Mouse (Mus musculus) stomach, postnatal 0 days (tissue): ENCODE results near the gene Cd83. TPM values are rescaled to one million over a fixed set of nuclear protein-coding genes. Genes with fewer than 3 reads are reported as not detected.

Experiments
- ATAC-seq: fragments of 200-750 bp; cut with Nextera tagmentation; 2 replicates; pipeline ENCODE4 v1.8.0; 2017; ENCODE audit not compliant: low FRiP score, low TSS enrichment
- DNase-seq: peaks from one replicate; pipeline ENCODE4 v3.0.0-alpha.2; 2016; ENCODE audit warnings: low spot score
- H3K27ac ChIP-seq: fragments of 300-500 bp; sonication (generic); replicated peaks from 2 replicates; pipeline ENCODE4 v1.5.1; 2014; ENCODE audit warnings: mild to moderate bottlenecking, control low read depth
- H3K27me3 ChIP-seq: fragments of 300-500 bp; sonication (generic); 2 replicates; pipeline ENCODE4 v1.6.1; 2014; ENCODE audit warnings: low read length; ENCODE audit not compliant: control insufficient read depth, insufficient read depth
- H3K36me3 ChIP-seq: fragments of 300-500 bp; sonication (generic); 2 replicates; pipeline ENCODE4 v1.6.1; 2014; ENCODE audit warnings: low read length, mixed read lengths; ENCODE audit not compliant: control insufficient read depth, insufficient read depth
- H3K4me1 ChIP-seq: fragments of 300-500 bp; sonication (generic); replicated peaks from 2 replicates; pipeline ENCODE4 v1.6.1; 2014; ENCODE audit warnings: antibody characterized with exemption; ENCODE audit not compliant: control insufficient read depth, insufficient read depth
- H3K4me2 ChIP-seq: fragments of 300-500 bp; sonication (generic); replicated peaks from 2 replicates; pipeline ENCODE4 v1.6.1; 2014; ENCODE audit warnings: low read depth, mild to moderate bottlenecking, control low read depth, moderate library complexity
- H3K4me3 ChIP-seq: fragments of 300-500 bp; sonication (generic); 2 replicates; pipeline ENCODE4 v1.5.1; 2014; ENCODE audit warnings: low read depth, low read length, control low read depth
- H3K9ac ChIP-seq: fragments of 300-500 bp; sonication (generic); 2 replicates; pipeline ENCODE4 v1.6.1; 2014; ENCODE audit warnings: mild to moderate bottlenecking, low read length, control low read depth, mixed read lengths
- H3K9me3 ChIP-seq: fragments of 300-500 bp; sonication (generic); 2 replicates; pipeline ENCODE4 v1.6.1; 2016; ENCODE audit warnings: low read length; ENCODE audit not compliant: control insufficient read depth
- CTCF ChIP-seq: IDR thresholded peaks from 2 replicates; pipeline ENCODE4 v1.5.1; 2016; ENCODE audit warnings: antibody characterized with exemption, low read depth, mild to moderate bottlenecking, moderate library complexity
- EP300 ChIP-seq: optimal IDR thresholded peaks from 2 replicates; pipeline ENCODE3; 2016; ENCODE audit warnings: antibody characterized with exemption
- WGBS: fragments of 180-500 bp; shearing (Covaris S2); extraction: QIAGEN DNeasy Blood & Tissue Kit; methylation state at CpG from one replicate; pipeline ENCODE4 v1.1.7; 2014; 5-methylcytosine and 5-hydroxymethylcytosine counted together
- polyA plus RNA-seq: library from polyadenylated mRNA; unstranded; fragments of >200 nt; fragmentation: Nextera tagmentation; extraction: Ambion mirVana; gene quantifications from 2 replicates; pipeline ENCODE4 v1.2.1, GENCODE M21; 2015

Gene Cd83
- polyA plus RNA-seq, 1 experiment from 2014 or later, result 2.1 TPM

DNA sequence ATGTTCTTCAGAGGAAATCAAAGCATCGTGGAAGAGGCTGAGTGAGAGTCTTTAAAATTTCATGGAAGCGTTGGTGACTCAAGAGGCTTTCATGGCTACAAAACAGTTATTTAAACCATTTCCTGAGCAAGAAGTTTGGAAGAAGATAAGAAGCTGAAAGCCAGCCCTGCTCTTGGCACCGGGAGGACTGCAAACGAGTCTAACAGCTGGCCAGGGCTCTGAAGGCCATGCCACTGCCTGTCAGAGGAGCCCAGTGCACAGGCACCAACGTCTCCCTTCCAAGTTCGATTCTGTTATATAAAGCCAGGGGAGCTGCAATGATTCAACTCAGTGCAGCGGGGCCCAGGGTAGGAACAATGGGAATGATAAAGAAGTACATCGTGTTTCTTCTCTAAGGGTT lies 51.8 kb downstream of the Cd83 start:
- H3K9ac ChIP-seq, result no peak overlapping the region
- H3K27me3 ChIP-seq, result no peaks in the 10 kb centered on the region
- no peaks in the 10 kb centered on the region for H3K4me1 ChIP-seq
- DNase-seq, result no peak
- no peaks in the 10 kb centered on the region for H3K9me3 ChIP-seq
- no peak overlapping the region for H3K4me3 ChIP-seq
- H3K27ac ChIP-seq, result no peak overlapping the region
- no peak for ATAC-seq
- H3K36me3 ChIP-seq, result no peaks in the 10 kb centered on the region
- TF ChIP-seq CTCF, result no peak
- no peak for TF ChIP-seq EP300
- no peak overlapping the region for H3K4me2 ChIP-seq
- WGBS, result 42% methylated on average over 8 of the region's 8 CpGs

DNA sequence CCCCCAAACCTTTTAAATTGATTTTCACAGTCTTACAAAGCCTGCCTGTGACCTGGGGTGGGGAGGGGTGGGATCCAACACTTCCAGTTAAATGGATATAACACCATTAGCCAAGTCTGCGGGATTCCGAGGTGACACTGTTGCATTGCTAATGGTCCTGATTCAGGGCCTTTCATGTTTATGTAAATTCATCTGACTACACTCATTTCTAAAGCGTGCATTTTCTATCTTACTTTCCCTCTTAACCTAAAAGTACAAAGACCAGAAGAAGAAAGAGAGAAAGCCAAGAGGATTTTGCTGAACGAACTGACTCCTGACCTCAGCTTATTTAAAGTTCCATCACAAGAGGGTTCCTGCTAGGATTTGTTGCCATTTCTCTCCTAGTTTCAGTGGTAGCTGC lies 53.2 kb downstream of the Cd83 start:
- TF ChIP-seq EP300 (no peak), CTCF (no peak)
- no peaks in the 10 kb centered on the region for H3K4me1 ChIP-seq
- no peak overlapping the region for H3K27ac ChIP-seq
- no peaks in the 10 kb centered on the region for H3K36me3 ChIP-seq
- no peak for ATAC-seq
- H3K4me2 ChIP-seq, result no peak overlapping the region
- no peak for DNase-seq
- H3K4me3 ChIP-seq, result no peak overlapping the region
- no peak overlapping the region for H3K9ac ChIP-seq
- no peaks in the 10 kb centered on the region for H3K27me3 ChIP-seq
- 51% methylated on average over 4 of the region's 4 CpGs for WGBS
- H3K9me3 ChIP-seq, result no peaks in the 10 kb centered on the region

DNA sequence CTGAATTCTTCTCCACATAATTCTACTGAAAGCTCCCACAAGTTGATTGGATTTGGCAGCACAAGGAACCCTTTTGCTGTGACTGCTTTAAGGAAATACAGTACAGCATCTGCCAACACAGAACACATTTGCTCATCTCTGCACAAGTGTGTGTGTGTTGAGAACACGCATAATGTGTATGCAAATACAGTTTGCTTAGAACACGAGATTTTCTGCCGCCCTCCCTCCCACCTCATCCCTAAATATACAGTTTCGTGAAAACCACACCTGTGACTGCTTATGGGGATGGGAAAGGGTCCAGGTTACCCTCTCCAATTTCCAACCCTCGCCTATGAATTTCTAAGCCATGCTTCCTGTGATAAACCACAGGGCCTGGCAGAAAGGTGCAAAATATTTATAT lies 60.6 kb downstream of the Cd83 start:
- TF ChIP-seq EP300, result no peak
- TF ChIP-seq CTCF, result no peak

DNA sequence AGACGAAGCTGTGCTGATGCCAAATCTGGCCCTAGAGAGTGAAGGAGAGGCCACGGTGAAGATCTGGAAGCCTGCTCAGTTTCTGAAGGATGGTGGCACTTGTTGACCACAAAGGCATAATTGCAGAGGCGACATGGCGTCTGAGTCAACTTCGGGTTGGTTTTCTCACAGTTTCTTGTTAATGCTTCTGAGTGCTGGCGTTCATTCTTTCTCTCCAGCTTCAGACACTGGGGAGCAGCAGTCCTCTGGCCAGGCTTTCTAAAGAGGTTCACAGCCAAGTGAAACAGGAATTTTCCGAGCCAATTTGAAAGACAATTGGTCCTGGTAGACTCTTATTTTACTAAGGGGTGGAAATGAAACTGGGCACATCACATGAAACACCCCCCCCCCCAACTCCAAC lies 62.6 kb downstream of the Cd83 start:
- TF ChIP-seq EP300 (no peak), CTCF (no peak)
- Histone ChIP-seq H3K36me3 (no peaks in the 10 kb centered on the region), H3K4me3 (no peak overlapping the region), H3K4me1 (no peaks in the 10 kb centered on the region), H3K27me3 (no peaks in the 10 kb centered on the region), H3K27ac (no peak overlapping the region), H3K4me2 (no peak overlapping the region), H3K9ac (no peak overlapping the region), H3K9me3 (no peaks in the 10 kb centered on the region)
- WGBS, result 82% methylated on average over 7 of the region's 7 CpGs
- ATAC-seq (no peak), DNase-seq (no peak)

More for the DNA sequence above, 60.6 kb downstream of the Cd83 start:
- Histone ChIP-seq H3K36me3 (no peaks in the 10 kb centered on the region), H3K4me3 (no peak overlapping the region), H3K27me3 (no peaks in the 10 kb centered on the region), H3K9ac (no peak overlapping the region), H3K4me1 (no peaks in the 10 kb centered on the region), H3K9me3 (no peaks in the 10 kb centered on the region), H3K27ac (no peak overlapping the region), H3K4me2 (no peak overlapping the region)
- DNase-seq, result no peak
- WGBS, result 60% methylated on average over 5 of the region's 5 CpGs
- ATAC-seq, result no peak

DNA sequence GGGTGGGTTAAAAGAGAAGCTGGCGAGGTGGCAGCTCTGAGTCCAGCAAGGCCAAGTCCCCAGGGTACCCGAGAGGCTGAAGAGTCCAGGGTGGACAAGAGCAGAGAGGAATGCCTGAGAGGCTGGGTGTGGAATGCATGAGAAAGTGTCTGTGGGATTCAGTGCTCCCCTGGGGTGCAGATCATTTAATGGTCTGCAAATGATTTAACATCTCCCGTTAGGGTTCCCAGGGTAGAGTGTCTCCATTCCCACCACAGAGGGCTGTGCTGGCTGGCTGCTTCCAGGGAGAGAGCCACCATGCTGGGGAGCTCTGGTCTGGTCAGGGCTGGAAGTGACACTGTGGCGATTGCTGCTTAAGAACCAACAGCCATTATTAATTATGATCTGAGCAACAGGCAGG lies 65.2 kb downstream of the Cd83 start:
- ATAC-seq (no peak), DNase-seq (no peak)
- Histone ChIP-seq H3K27me3 (no peaks in the 10 kb centered on the region), H3K4me3 (no peak overlapping the region), H3K36me3 (no peaks in the 10 kb centered on the region), H3K4me2 (no peak overlapping the region), H3K9me3 (no peaks in the 10 kb centered on the region), H3K27ac (no peak overlapping the region), H3K9ac (no peak overlapping the region), H3K4me1 (no peaks in the 10 kb centered on the region)
- TF ChIP-seq CTCF, result no peak
- no peak for TF ChIP-seq EP300
- WGBS, result 54% methylated on average over 4 of the region's 4 CpGs

DNA sequence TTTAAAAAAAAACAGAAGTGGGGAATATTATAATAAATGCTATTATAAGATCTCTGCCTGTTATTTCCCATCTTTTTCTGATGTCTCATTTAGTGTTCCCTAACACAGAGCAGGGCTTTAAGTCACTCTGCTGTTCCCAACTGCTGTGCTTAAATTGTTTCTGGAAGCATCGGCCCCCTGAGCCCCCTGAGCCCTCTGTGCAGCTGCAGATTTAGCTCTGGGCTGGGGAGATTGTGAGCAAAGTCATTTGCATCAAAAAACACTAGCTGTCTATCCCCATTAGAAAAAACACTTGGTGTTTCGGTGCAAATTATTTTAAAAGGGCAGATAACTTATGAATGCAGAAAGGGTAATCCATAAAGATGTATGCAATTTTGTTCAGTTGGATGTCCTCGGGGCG lies 66.5 kb downstream of the Cd83 start:
- TF ChIP-seq CTCF, result no peak
- TF ChIP-seq EP300, result no peak
- Histone ChIP-seq H3K4me3 (no peak overlapping the region), H3K27me3 (no peaks in the 10 kb centered on the region), H3K4me2 (no peak overlapping the region), H3K9ac (no peak overlapping the region), H3K27ac (no peak overlapping the region), H3K36me3 (no peaks in the 10 kb centered on the region), H3K4me1 (no peaks in the 10 kb centered on the region), H3K9me3 (no peaks in the 10 kb centered on the region)
- WGBS, result 72% methylated on average over 4 of the region's 4 CpGs
- DNase-seq (no peak), ATAC-seq (no peak)

Other genes with a start within 250 kb of the Cd83 start
- gene Mcur1, start 224.6 kb upstream of the Cd83 start, polyA plus RNA-seq, result 15.6 and 18.5 TPM in 2 replicates
- 0.33 and 0.38 TPM in 2 replicates for gene Rnf182, start 169.1 kb upstream of the Cd83 start, polyA plus RNA-seq